Mouse (Mus musculus) brown adipose tissue, adult 24 weeks (tissue): Measurements from ENCODE around the gene Rpn2. TPM values are rescaled to one million over a fixed set of nuclear protein-coding genes. Genes with fewer than 3 reads are reported as not detected.

Experiments
- H3K27ac ChIP-seq: fragments of 200-500 bp; replicated peaks from 2 replicates; pipeline ENCODE4 v1.5.1; 2012; ENCODE audit warnings: low read depth, mild to moderate bottlenecking, low read length
- H3K4me1 ChIP-seq: fragments of 200-500 bp; 2 replicates; pipeline ENCODE4 v1.6.1; 2012; ENCODE audit warnings: low read length, mixed read lengths; ENCODE audit not compliant: control insufficient read depth, insufficient read depth, insufficient read length
- H3K4me3 ChIP-seq: fragments of 200-500 bp; 2 replicates; pipeline ENCODE4 v1.5.1; 2012; ENCODE audit warnings: low read depth, mild to moderate bottlenecking, low read length, moderate library complexity; ENCODE audit not compliant: insufficient read depth
- polyA plus RNA-seq: library from polyadenylated mRNA; stranded (reverse); fragments of >200 nt; gene quantifications from 2 replicates; pipeline ENCODE4 v1.2.4, GENCODE M21; 2012; ENCODE audit not compliant: missing spikeins, insufficient read depth, insufficient read length

Rpn2 gene
- polyA plus RNA-seq, 1 experiment = 62.2 TPM

DNA sequence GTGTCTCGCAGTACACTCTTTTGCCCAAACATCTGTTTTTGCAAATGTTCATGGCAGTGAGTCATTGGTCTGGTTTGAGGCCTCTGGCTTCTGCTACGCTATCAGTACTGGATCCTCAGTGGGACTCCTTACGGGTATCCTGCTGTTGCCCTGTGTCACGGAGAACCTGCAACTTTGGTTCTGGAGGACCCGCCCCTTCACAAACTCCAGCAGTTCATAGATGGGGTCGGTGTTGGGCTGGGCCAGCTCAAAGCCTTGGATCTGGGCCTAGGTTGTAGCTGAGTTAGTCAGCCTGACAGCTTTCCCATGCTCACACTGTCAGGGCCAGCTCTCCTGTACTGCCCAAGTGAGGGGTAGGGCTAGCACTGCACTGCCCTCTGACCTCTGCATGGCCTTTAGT lies 21.2 kb downstream of the Rpn2 start:
- Histone ChIP-seq H3K4me1 (no peaks in the 10 kb centered on the region), H3K4me3 (no peak overlapping the region), H3K27ac (no peak overlapping the region)

GRCm38 (mm10) chr2:157303096-157303495 lies 24.3 kb downstream of the Rpn2 start:
- H3K27ac ChIP-seq = no peak overlapping the region
- no peaks in the 10 kb centered on the region for H3K4me1 ChIP-seq
- H3K4me3 ChIP-seq = no peak overlapping the region

DNA sequence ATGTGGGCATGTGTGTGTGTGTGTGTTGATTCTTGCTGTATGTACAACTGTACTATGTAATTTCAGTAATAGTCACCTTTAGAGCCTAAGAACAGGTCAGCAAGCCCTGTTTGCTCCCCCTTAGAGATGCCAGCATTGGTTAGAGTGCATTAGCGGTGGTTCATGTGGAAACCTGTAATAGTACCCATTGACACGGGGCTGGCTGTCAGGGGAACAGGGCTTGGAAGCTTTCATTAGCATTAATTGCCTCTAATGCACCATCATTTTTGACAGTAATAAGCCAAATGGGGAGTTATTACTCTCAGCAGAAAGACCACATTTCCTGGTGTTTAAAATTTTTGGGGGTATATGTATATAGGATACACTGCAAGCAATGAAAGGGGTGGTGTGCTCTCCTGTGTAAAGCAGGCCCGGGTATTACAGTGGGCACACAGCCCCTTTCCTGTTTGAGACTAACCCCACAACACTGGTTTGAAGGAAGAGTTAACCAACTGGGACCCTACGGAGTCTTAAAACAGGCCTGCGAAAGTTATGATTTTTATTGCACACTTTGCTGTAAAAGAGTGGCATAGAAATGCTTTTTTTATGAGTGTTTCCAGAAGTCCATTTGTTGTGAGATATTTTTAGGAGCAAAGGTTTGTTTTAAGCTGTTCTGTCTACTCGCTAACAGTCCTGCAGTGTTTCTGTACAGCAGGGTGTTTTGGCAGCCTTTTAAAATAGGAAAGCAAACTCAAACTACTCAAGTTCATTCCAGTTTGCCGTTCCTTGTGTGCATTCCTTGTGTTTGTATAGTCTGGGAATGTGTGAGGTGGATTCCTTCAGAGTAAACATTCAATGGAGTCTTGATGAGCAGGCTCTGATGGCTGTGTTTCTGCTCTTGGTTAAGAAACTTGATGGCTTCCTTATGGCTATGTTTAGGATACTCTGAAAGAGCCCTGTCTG lies 27.5 kb downstream of the Rpn2 start:
- Histone ChIP-seq H3K27ac (no peak overlapping the region), H3K4me3 (no peak overlapping the region), H3K4me1 (no peaks in the 10 kb centered on the region)

GRCm38 (mm10) chr2:157307715-157308265 lies 29.0 kb downstream of the Rpn2 start:
- Histone ChIP-seq H3K27ac (no peak overlapping the region), H3K4me3 (no peak overlapping the region), H3K4me1 (no peaks in the 10 kb centered on the region)

- Histone ChIP-seq H3K27ac (no peak overlapping the region), H3K4me3 (no peak overlapping the region)
Measured at GRCm38 (mm10) chr2:157308273-157308917, 29.6 kb downstream of the Rpn2 start.

DNA sequence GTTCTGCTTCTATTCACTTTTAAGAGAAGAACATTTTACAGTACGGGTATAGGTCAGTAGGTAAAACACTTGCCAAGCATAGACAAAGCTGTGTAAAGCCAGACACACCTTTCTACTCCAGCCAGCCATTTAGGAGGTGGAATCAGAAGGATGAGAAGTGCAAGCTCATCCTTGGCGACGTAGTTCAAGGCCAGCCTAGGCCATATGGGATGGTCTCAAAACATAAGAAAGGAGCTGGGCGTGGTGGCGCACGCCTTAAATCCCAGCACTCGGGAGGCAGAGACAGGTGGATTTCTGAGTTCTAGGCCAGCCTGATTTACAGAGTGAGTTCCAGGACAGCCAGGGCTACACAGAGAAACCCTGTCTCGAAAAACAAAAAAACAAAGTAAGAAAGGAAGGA lies 30.8 kb downstream of the Rpn2 start:
- H3K27ac ChIP-seq = no peak overlapping the region
- no peak overlapping the region for H3K4me3 ChIP-seq
- no peaks in the 10 kb centered on the region for H3K4me1 ChIP-seq

More at GRCm38 (mm10) chr2:157308273-157308917, 29.6 kb downstream of the Rpn2 start:
- no peaks in the 10 kb centered on the region for H3K4me1 ChIP-seq

- Histone ChIP-seq H3K27ac (no peak overlapping the region), H3K4me3 (no peak overlapping the region), H3K4me1 (no peaks in the 10 kb centered on the region)
Measured at GRCm38 (mm10) chr2:157310963-157311637, 32.3 kb downstream of the Rpn2 start.

DNA sequence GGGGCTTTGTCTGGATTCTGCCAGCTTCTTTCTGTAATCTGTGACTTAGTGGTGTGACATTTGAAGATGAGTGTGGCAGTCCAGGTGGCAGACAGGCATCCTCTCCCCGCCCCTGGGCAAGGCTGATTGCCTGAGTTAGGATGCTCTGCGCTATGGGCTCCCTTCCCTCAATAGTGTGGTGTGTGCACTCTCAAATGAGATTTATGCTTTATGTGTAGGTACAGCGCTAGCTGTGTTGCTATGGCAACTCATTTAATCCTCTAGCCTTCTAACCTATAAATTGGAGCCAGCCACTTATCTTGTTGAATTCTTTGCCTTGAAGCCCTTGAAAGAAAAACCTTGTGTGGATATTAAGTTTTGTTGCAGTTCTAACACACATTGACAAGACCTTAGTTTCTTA lies 34.9 kb downstream of the Rpn2 start:
- Histone ChIP-seq H3K27ac (no peak overlapping the region), H3K4me3 (no peak overlapping the region), H3K4me1 (no peaks in the 10 kb centered on the region)

- no peak overlapping the region for H3K4me3 ChIP-seq
- no peak overlapping the region for H3K27ac ChIP-seq
Measured at GRCm38 (mm10) chr2:157314310-157314709, 35.5 kb downstream of the Rpn2 start.

DNA sequence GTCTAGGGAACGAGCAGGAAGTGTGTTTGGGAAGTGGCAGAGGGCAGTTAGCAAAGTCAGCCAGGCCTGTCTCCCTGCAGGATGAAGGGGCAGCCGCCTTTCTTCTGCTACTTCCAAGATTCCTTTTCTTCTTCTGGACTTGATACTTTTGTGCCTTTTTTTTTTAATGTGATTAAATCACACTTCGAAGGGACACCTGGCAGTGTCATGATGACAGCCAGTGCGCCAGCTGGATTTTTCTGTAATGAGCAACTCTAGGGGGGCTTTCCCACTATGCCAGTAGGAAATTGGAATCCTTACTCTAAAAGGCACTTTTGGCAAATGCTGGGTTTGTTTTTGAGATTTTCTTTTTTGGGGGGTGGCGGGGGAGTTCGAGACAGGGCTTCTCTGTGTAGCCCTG lies 36.7 kb downstream of the Rpn2 start:
- Histone ChIP-seq H3K4me1 (no peaks in the 10 kb centered on the region), H3K4me3 (no peak overlapping the region)

More at GRCm38 (mm10) chr2:157314310-157314709, 35.5 kb downstream of the Rpn2 start:
- no peaks in the 10 kb centered on the region for H3K4me1 ChIP-seq

GRCm38 (mm10) chr2:157316358-157316933 lies 37.6 kb downstream of the Rpn2 start:
- no peak overlapping the region for H3K4me3 ChIP-seq
- H3K4me1 ChIP-seq = no peaks in the 10 kb centered on the region
- H3K27ac ChIP-seq = no peak overlapping the region

More for the DNA sequence above, 36.7 kb downstream of the Rpn2 start:
- no peak overlapping the region for H3K27ac ChIP-seq

GRCm38 (mm10) chr2:157317220-157317619 lies 38.4 kb downstream of the Rpn2 start:
- Histone ChIP-seq H3K4me3 (no peak overlapping the region), H3K4me1 (0 out of 2 replicates have a peak, but pooled peaks cover 2% of the 10 kb centered on the region), H3K27ac (no peak overlapping the region)

DNA sequence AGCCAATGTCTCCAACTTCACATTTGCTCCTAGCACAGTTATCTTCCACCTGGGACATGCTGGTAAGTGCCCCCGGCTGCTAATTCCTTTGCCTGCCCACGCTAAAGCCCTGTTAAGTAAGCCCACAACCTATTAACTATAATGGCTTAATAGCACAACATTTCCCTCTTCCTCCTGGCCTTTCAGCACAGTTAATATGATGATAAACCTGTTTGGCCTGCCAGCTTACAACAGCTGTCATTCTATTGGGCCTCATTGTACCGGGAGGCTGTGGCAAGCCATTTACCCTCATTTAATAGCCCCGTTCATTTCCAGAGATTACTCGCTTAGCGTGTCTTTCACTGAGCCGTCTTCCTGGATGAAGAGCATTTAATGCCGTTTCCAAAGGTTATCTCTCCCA lies 41.3 kb downstream of the Rpn2 start:
- H3K4me1 ChIP-seq = 0 out of 2 replicates have a peak, but pooled peaks cover 2% of the 10 kb centered on the region
- H3K4me3 ChIP-seq = no peak overlapping the region
- H3K27ac ChIP-seq = no peak overlapping the region

DNA sequence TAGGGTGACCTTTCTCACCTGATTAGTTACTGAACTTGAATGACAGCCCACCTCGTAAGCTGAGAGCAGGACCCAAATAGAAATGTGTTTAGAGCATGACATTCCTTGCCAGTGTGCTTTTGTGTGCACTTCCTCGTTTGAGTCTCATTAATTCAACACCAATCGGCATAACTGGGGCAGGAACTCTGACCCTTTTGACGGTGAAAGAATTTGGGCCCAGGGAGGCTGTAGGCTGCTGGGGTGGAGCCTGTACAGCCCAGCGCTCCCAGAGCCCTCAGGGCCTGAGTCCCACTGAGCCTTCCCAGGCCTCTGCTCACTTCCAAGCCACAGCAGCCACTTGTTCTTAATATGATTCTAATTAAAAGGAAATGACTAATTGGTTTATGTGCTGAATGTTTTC lies 42.1 kb downstream of the Rpn2 start:
- 0 out of 2 replicates have a peak, but pooled peaks cover 2% of the 10 kb centered on the region for H3K4me1 ChIP-seq
- no peak overlapping the region for H3K4me3 ChIP-seq
- no peak overlapping the region for H3K27ac ChIP-seq
